Mouse (Mus musculus) hindbrain, embryonic 11.5 days (tissue): ENCODE measurements around the gene Yeats4. TPM values are rescaled to one million over a fixed set of nuclear protein-coding genes. Genes with fewer than 3 reads are reported as not detected.

Source experiments
- ATAC-seq: fragments of 200-750 bp; cut with Nextera tagmentation; 2 replicates; pipeline ENCODE4 v1.8.0; 2017; ENCODE audit warnings: mild to moderate bottlenecking, moderate TSS enrichment, moderate library complexity; ENCODE audit not compliant: low FRiP score
- DNase-seq: peaks from one replicate; pipeline ENCODE4 v3.0.0-alpha.2; 2015; ENCODE audit warnings: low spot score
- H3K27ac ChIP-seq: fragments of 300-500 bp; sonication (generic); 2 replicates; pipeline ENCODE4 v1.5.1; 2014; ENCODE audit warnings: mild to moderate bottlenecking, low read depth, low read length
- H3K27me3 ChIP-seq: fragments of 300-500 bp; sonication (generic); 2 replicates; pipeline ENCODE4 v1.6.1; 2014; ENCODE audit warnings: mild to moderate bottlenecking, low read length, moderate library complexity, mixed read lengths; ENCODE audit not compliant: control insufficient read depth, insufficient read depth
- H3K36me3 ChIP-seq: fragments of 300-500 bp; sonication (generic); 2 replicates; pipeline ENCODE4 v1.6.1; 2014; ENCODE audit warnings: mild to moderate bottlenecking, low read length, moderate library complexity, mixed read lengths; ENCODE audit not compliant: control insufficient read depth, insufficient read depth
- H3K4me1 ChIP-seq: fragments of 300-500 bp; sonication (generic); replicated peaks from 2 replicates; pipeline ENCODE4 v1.6.1; 2014; ENCODE audit warnings: low read length, mixed read lengths; ENCODE audit not compliant: control insufficient read depth, insufficient read depth
- H3K4me2 ChIP-seq: fragments of 300-500 bp; sonication (generic); replicated peaks from 2 replicates; pipeline ENCODE4 v1.6.1; 2014; ENCODE audit warnings: mild to moderate bottlenecking, low read depth, low read length
- H3K4me3 ChIP-seq: fragments of 300-500 bp; sonication (generic); 2 replicates; pipeline ENCODE4 v1.5.1; 2014; ENCODE audit warnings: low read depth, low read length
- H3K9ac ChIP-seq: fragments of 300-500 bp; sonication (generic); 2 replicates; pipeline ENCODE4 v1.6.1; 2014; ENCODE audit warnings: low read depth, low read length
- H3K9me3 ChIP-seq: fragments of 300-500 bp; sonication (generic); 2 replicates; pipeline ENCODE4 v1.6.1; 2016; ENCODE audit warnings: low read length; ENCODE audit not compliant: control insufficient read depth
- WGBS: fragments of 180-500 bp; shearing (Covaris S2); extraction: QIAGEN DNeasy Blood & Tissue Kit; methylation state at CpG from one replicate; pipeline ENCODE4 v1.1.7; 2014; 5-methylcytosine and 5-hydroxymethylcytosine counted together
- polyA plus RNA-seq: library from polyadenylated mRNA; unstranded; fragments of >200 nt; fragmentation: Nextera tagmentation; extraction: Ambion mirVana; gene quantifications from 2 replicates; pipeline ENCODE4 v1.2.1, GENCODE M21; 2014

The Yeats4 gene
- polyA plus RNA-seq, result 141 and 146 TPM in 2 replicates

DNA sequence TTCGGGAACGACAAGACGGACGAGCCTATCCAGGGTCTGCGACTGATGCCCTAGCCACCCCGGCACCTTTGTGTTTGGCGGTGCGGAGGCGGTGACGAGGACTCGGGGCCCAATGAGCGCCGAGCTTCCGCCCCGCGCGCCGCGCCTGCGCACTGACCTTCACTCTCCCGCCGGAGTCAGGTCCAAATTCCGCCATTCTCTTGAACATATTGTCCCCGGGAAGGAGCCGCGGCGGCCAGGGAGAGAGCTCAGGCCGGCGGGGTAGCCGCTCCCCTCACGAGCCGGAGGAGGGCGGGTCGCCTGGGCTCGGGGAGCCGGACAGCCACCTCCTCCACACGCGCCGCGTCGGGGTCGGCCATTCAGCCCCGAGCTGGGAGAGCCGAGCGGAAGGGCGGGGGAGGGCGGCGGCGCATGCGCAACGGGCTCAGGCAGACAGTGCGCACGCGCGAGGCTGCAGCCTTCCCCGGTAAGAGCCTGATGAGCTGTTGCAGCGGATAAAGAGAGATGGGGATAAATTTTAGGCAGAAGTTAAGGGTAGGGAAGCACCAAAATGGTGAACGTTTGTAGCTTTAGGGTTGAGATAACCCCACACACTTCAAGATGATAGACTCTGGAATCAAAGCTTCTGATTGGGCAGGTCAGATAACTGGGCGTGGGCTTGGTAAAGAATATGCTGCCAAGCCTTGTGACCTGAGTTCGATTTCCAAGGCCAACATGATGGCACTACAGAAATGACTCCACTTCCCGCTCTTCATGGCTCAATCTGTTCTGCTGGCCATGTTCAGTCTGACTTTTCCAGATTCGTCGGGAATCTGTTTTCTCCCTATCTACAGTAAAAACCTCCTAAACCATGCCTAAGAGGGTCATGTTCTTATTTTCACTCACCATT lies at the start of gene Yeats4:
Gene Yeats4 (minus strand): TSS at position 406 of the 889 bp plus-strand sequence.
- ATAC-seq (peak; percentile 98), DNase-seq (peak; percentile 96)
- peak within 1 kb of the TSS; percentile 47 for H3K4me2 ChIP-seq
- H3K9me3 ChIP-seq, result no peaks in the 10 kb centered on the region
- peak within 1 kb of the TSS; percentile 83 for H3K9ac ChIP-seq
- peaks cover 5% of the 10 kb centered on the region for H3K4me1 ChIP-seq
- peak within 1 kb of the TSS; percentile 61 for H3K4me3 ChIP-seq
- 1% methylated on average over 63 of the region's 63 CpGs for WGBS
- no peaks in the 10 kb centered on the region for H3K27me3 ChIP-seq
- peaks cover 9% of the 10 kb centered on the region; the same call in 1 of the 2 replicates for H3K36me3 ChIP-seq
- peak within 1 kb of the TSS; percentile 92 for H3K27ac ChIP-seq

DNA sequence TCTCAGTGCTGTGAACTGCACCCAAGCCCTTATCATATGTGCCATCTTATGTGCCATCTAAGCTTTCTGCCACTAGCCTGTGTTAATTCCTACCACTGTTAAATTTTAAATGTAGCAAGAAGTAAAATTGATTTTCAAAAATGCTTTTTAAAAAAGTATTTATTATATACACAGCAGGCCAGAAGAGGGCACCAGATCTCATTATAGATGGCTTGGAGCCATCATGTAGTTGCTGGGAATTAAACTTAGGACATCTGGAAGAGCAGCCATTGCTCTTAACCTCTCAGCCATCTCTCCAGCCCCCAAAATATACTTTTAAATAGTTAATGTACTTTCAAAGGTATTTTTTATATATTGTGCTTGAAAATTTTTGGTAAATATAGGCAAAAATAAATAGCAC lies 47.7 kb upstream of the Yeats4 start:
- Histone ChIP-seq H3K9ac (no peak overlapping the region), H3K27ac (no peak overlapping the region), H3K4me2 (no peak overlapping the region), H3K4me3 (no peak overlapping the region), H3K27me3 (no peaks in the 10 kb centered on the region), H3K4me1 (no peaks in the 10 kb centered on the region), H3K9me3 (no peaks in the 10 kb centered on the region), H3K36me3 (no peaks in the 10 kb centered on the region)
- ATAC-seq, result no peak
- DNase-seq, result no peak

GRCm38 (mm10) chr10:117259870-117260269 lies 35.6 kb upstream of the Yeats4 start:
- Histone ChIP-seq H3K36me3 (no peaks in the 10 kb centered on the region), H3K9ac (no peak overlapping the region), H3K9me3 (no peaks in the 10 kb centered on the region), H3K4me2 (no peak overlapping the region), H3K27me3 (no peaks in the 10 kb centered on the region), H3K4me1 (no peaks in the 10 kb centered on the region), H3K27ac (peak overlapping the region; percentile 62; the same call in 1 of the 2 replicates), H3K4me3 (no peak overlapping the region)
- ATAC-seq, result peak; percentile 35; the same call in 1 of the 2 replicates
- peak; percentile 11 for DNase-seq

DNA sequence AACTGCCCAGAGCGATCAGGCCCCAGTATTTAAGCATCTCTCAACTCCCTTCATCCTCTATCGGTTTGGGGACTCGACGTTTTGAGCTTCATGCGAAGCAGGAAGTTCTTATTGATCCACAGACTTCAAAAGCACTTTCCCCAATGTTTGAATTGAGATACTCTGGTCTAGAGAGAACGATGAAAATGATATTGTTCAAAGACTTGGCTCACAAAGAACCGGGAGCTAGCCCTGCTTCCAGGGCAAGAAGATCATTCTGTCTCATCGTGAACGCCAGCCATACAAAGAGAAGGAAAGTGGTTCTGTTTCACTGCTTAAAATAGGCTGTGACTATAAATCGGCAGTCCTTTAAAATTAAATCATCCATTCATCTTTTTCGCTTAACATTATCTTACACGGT lies 14.3 kb upstream of the Yeats4 start, which contains the start of gene 9530003J23Rik:
Gene 9530003J23Rik (minus strand): TSS at position 101 of the 400 bp plus-strand sequence.
- no peak within 1 kb of the TSS for H3K4me3 ChIP-seq
- 89% methylated on average over 12 of the region's 12 CpGs for WGBS
- H3K27ac ChIP-seq, result no peak within 1 kb of the TSS
- no peaks in the 10 kb centered on the region for H3K27me3 ChIP-seq
- ATAC-seq (no peak), DNase-seq (no peak)
- no peak within 1 kb of the TSS for H3K4me2 ChIP-seq
- H3K4me1 ChIP-seq, result no peaks in the 10 kb centered on the region
- no peaks in the 10 kb centered on the region for H3K9me3 ChIP-seq
- H3K9ac ChIP-seq, result no peak within 1 kb of the TSS
- no peaks in the 10 kb centered on the region for H3K36me3 ChIP-seq

DNA sequence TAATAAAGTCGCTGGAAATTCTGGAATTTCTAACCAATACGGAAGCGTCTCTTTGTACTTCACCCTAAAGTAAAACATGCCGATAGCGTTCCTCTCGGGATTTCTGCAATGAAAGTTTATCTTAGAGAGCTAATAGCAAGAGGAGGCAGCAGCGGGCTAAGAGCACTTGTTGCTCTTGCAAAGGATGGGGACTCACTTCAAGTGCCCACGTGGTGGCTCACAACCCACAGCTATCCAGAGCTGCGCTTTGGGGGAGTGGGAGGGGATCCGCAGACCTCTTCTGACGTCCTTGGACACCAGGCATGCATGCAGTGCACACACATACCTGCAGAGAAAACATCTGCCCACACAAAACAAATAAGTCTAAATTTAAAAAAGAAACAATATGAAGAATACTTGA lies 11.6 kb upstream of the Yeats4 start:
- Histone ChIP-seq H3K4me3 (no peak overlapping the region), H3K4me1 (no peaks in the 10 kb centered on the region), H3K36me3 (no peaks in the 10 kb centered on the region), H3K27me3 (no peaks in the 10 kb centered on the region), H3K9ac (no peak overlapping the region), H3K27ac (no peak overlapping the region), H3K4me2 (no peak overlapping the region), H3K9me3 (no peaks in the 10 kb centered on the region)
- 70% methylated on average over 11 of the region's 11 CpGs for WGBS
- ATAC-seq, result no peak
- no peak for DNase-seq

GRCm38 (mm10) chr10:117234825-117235224 lies 10.5 kb upstream of the Yeats4 start:
- Histone ChIP-seq H3K4me3 (no peak overlapping the region), H3K4me2 (no peak overlapping the region), H3K9me3 (no peaks in the 10 kb centered on the region), H3K27ac (no peak overlapping the region), H3K36me3 (no peaks in the 10 kb centered on the region), H3K9ac (no peak overlapping the region), H3K4me1 (no peaks in the 10 kb centered on the region), H3K27me3 (no peaks in the 10 kb centered on the region)
- DNase-seq (no peak), ATAC-seq (no peak)
- WGBS, result 73% methylated on average over 4 of the region's 4 CpGs

DNA sequence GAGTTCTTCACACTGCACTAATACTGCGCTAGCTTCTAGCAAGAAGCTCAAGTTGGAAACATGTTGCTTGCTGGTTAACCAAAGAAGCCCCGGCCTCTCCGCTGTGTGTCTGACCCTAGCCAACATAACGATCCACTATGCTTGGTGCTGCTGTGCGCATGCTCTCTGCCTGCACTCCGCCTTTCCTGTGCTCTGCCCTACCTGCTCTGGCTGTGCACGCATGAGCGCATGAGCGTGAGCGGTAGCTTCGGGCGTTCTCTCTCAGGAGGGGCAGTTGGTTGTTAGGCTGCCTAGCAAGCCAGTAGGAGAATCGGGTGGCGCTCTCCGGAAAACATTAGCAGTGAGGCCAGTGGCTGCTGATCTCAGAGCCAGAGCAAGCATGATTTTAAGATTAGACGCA lies 5.5 kb upstream of the Yeats4 start:
- Histone ChIP-seq H3K9ac (no peak overlapping the region), H3K27me3 (no peaks in the 10 kb centered on the region), H3K4me3 (no peak overlapping the region), H3K9me3 (no peaks in the 10 kb centered on the region), H3K4me1 (no peaks in the 10 kb centered on the region), H3K4me2 (no peak overlapping the region), H3K36me3 (no peaks in the 10 kb centered on the region), H3K27ac (no peak overlapping the region)
- DNase-seq (no peak), ATAC-seq (no peak)
- WGBS, result 70% methylated on average over 16 of the region's 16 CpGs

DNA sequence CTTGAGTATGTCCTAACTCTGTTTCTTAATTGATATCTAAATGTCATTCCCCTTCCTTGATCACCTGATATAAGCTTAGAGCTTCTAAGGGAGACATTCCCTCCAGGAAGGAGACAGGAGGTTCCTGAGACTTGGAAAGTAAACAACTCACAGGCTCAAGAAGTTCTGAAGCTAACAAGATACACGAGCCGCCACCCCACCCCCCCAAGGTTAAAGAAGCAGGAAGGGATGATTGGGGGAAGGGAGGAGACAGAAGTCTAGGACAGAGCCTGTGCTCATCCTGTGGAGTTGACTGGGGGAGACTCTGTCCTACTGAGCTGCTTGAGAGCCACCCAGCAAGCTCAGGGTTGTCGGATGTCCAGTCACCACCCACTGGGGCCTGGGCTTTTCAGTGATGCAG lies 1.7 kb upstream of the Yeats4 start:
- Histone ChIP-seq H3K4me2 (no peak overlapping the region), H3K9me3 (no peaks in the 10 kb centered on the region), H3K4me1 (peaks cover 5% of the 10 kb centered on the region), H3K27ac (no peak overlapping the region), H3K9ac (no peak overlapping the region), H3K4me3 (no peak overlapping the region), H3K36me3 (peaks cover 6% of the 10 kb centered on the region; the same call in 1 of the 2 replicates), H3K27me3 (no peaks in the 10 kb centered on the region)
- ATAC-seq, result no peak
- DNase-seq, result no peak
- WGBS, result 83% methylated on average over 3 of the region's 3 CpGs

DNA sequence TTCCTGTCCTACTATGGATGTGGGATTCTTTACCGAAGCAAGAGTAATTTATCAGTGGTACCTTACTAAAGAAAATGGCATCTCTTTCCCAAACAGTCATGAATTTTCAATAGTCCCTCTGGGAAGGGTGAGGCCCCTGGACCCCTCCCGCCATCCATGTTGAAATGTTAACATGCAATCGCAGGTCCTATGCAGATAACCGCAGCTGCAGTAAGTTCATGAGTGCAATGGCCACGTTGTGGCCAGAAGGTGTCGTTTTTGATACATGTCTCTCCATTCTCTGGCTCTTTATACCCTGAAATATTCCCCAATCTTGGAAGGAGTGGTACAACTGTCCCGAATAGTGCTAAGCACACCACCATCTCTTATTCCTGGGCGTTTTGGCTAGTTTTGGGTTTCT lies 787 bp upstream of the Yeats4 start:
- Histone ChIP-seq H3K4me2 (peak overlapping the region; percentile 47; the same call in 1 of the 2 replicates), H3K36me3 (peaks cover 7% of the 10 kb centered on the region; the same call in 1 of the 2 replicates), H3K4me1 (peaks cover 5% of the 10 kb centered on the region), H3K9ac (no peak overlapping the region), H3K27me3 (no peaks in the 10 kb centered on the region), H3K27ac (no peak overlapping the region), H3K9me3 (no peaks in the 10 kb centered on the region), H3K4me3 (peak overlapping the region; percentile 61; the same call in 1 of the 2 replicates)
- DNase-seq (peak; percentile 15), ATAC-seq (no peak)
- WGBS, result 62% methylated on average over 8 of the region's 8 CpGs
